Mouse (Mus musculus) C2C12 (cell line): Measurements from ENCODE around the gene Nfia. TPM values are rescaled to one million over a fixed set of nuclear protein-coding genes. Genes with fewer than 3 reads are reported as not detected.

Experiments
- H3K27me3 ChIP-seq: one replicate; pipeline ENCODE4 v1.6.1; 2011; ENCODE audit not compliant: control insufficient read depth, insufficient read depth, insufficient read length
- H3K36me3 ChIP-seq: one replicate; pipeline ENCODE4 v1.6.1; 2011; ENCODE audit not compliant: control insufficient read depth, insufficient read depth
- H3K4me3 ChIP-seq: one replicate; pipeline ENCODE4 v1.5.1; 2011; ENCODE audit warnings: mild to moderate bottlenecking, control low read depth; ENCODE audit not compliant: poor library complexity, insufficient read depth, severe bottlenecking
- H3K79me2 ChIP-seq: one replicate; pipeline ENCODE4 v1.6.1; 2011; ENCODE audit not compliant: control insufficient read depth, insufficient read depth
- H3K79me3 ChIP-seq: one replicate; pipeline ENCODE4 v1.6.1; 2011; ENCODE audit warnings: low read depth, control low read depth
- H3ac ChIP-seq: one replicate; pipeline ENCODE3; 2011; ENCODE audit warnings: low read depth; ENCODE audit not compliant: control insufficient read depth, insufficient read length
- CEBPB ChIP-seq: IDR thresholded peaks from one replicate; pipeline ENCODE4 v1.6.1; 2011; ENCODE audit warnings: low read depth, mild to moderate bottlenecking, control low read depth, moderate library complexity
- CTCF ChIP-seq: IDR thresholded peaks from one replicate; pipeline ENCODE4 v1.5.1; 2011; ENCODE audit not compliant: control insufficient read depth, insufficient read depth, insufficient read length
- FOSL1 ChIP-seq: IDR thresholded peaks from one replicate; pipeline ENCODE4 v1.8.0; 2011; ENCODE audit warnings: mild to moderate bottlenecking, low read length; ENCODE audit not compliant: poor library complexity, insufficient read depth, severe bottlenecking
- MAX ChIP-seq: IDR thresholded peaks from one replicate; pipeline ENCODE4 v1.6.1; 2011; ENCODE audit warnings: mild to moderate bottlenecking, control low read depth
- MYOD1 ChIP-seq: IDR thresholded peaks from one replicate; pipeline ENCODE4 v1.6.1; 2011; ENCODE audit warnings: low read depth; ENCODE audit not compliant: control insufficient read depth, insufficient read length
- MYOG ChIP-seq: IDR thresholded peaks from one replicate; pipeline ENCODE4 v1.6.1; 2011; ENCODE audit not compliant: control insufficient read depth, insufficient read length; ENCODE audit errors: extremely low read depth
- USF1 ChIP-seq: IDR thresholded peaks from one replicate; pipeline ENCODE4 v1.6.1; 2011; ENCODE audit warnings: low read depth, mild to moderate bottlenecking, control low read depth, moderate library complexity
- polyA plus RNA-seq: library from polyadenylated mRNA; unstranded; fragments of >200 nt; fragmentation: generic; extraction: Trizol; gene quantifications from one replicate; pipeline ENCODE4 v1.2.1, GENCODE M21; 2012; ENCODE audit warnings: missing spikeins

Nfia gene
- polyA plus RNA-seq, 1 experiment: 0.33 TPM

DNA sequence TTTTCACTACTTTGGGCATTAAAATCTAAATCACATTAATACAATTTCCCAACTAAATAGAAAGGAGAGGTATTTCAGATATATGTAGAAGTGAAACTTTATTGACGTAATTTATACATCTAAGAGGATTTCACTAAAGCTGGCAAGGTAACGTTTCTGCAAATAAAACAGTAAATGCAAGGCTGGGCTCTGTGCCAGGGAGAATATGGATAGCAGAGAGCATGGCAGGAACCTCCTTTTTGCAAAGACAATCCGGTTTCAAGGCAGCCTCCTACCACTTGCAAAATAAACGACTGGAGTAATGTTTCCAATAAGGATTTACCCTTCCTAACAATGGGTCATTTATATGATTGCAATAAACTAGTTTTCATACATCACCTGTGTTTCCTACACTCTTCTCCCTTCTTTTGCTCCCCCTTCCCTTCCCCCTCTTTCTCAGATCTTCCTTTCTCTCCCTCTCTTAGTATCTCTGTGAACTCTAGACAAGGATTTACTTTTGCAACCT lies 2.0 kb downstream of the Nfia start:
- Histone ChIP-seq H3K4me3 (no peak overlapping the region), H3K36me3 (no peaks in the 10 kb centered on the region), H3K27me3 (peaks cover 26% of the 10 kb centered on the region), H3ac (no peak overlapping the region), H3K79me2 (no peaks in the 10 kb centered on the region), H3K79me3 (no peaks in the 10 kb centered on the region)
- TF ChIP-seq MYOD1: no peak
- no peak for TF ChIP-seq MYOG
- TF ChIP-seq FOSL1: no peak
- TF ChIP-seq CEBPB: no peak
- TF ChIP-seq MAX: no peak
- TF ChIP-seq USF1: no peak
- TF ChIP-seq CTCF: no peak

- TF ChIP-seq MYOD1 (no peak), FOSL1 (no peak), CTCF (no peak), CEBPB (no peak), USF1 (no peak), MAX (no peak), MYOG (no peak)
- Histone ChIP-seq H3K79me3 (no peaks in the 10 kb centered on the region), H3K79me2 (no peaks in the 10 kb centered on the region), H3K4me3 (no peak overlapping the region), H3K36me3 (no peaks in the 10 kb centered on the region), H3ac (no peak overlapping the region), H3K27me3 (peaks cover 26% of the 10 kb centered on the region)
Measured at GRCm38 (mm10) chr4:97775059-97775458, 2.5 kb downstream of the Nfia start.

DNA sequence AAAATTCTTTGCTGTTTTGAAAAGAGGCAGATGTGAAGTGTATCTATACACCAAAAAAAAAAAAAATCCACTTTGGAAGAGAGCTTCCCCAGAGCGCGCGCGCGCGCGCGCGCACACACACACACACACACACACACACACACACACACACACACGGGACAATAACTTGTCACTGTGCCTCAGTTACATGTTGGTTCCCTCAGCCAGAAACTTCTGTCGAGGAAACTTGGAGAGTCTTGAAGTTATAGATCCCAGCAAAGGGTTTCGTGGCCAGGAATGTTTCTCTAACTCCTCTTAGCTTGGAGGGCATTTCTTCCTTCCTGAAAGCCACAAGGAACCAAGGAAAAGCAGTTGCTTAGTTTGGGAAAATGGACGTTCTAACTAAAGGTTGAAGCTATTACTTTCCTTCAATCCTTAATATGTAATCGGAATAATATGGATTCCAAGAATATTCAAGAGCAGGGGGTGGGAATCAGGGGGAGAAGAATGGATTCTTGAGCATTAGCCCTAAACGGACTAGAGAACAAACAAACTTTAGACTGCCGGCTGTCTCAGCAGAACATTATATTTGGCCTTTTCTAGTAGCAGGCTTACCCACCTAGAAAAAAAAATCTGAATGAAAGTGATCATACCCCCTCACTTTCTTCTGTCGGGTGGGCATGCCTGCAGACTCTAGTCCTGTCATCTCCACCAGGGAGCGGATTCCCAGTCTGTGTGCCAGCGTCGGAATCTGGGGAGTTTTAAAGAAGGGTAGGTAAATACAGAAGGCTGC lies 3.1 kb downstream of the Nfia start:
- no peaks in the 10 kb centered on the region for H3K79me3 ChIP-seq
- no peak overlapping the region for H3K4me3 ChIP-seq
- peaks cover 26% of the 10 kb centered on the region for H3K27me3 ChIP-seq
- no peak for TF ChIP-seq CTCF
- TF ChIP-seq MYOG: no peak
- TF ChIP-seq MAX: no peak
- no peak for TF ChIP-seq USF1
- no peak for TF ChIP-seq CEBPB
- TF ChIP-seq MYOD1: no peak
- TF ChIP-seq FOSL1: no peak
- H3ac ChIP-seq: no peak overlapping the region
- no peaks in the 10 kb centered on the region for H3K79me2 ChIP-seq
- no peaks in the 10 kb centered on the region for H3K36me3 ChIP-seq

GRCm38 (mm10) chr4:97776388-97777080 lies 4.0 kb downstream of the Nfia start:
- Histone ChIP-seq H3K4me3 (no peak overlapping the region), H3K36me3 (no peaks in the 10 kb centered on the region), H3K27me3 (peaks cover 26% of the 10 kb centered on the region), H3ac (no peak overlapping the region), H3K79me3 (no peaks in the 10 kb centered on the region), H3K79me2 (no peaks in the 10 kb centered on the region)
- TF ChIP-seq MAX (no peak), FOSL1 (no peak)

- Histone ChIP-seq H3K79me2 (no peaks in the 10 kb centered on the region), H3K4me3 (no peak overlapping the region), H3K36me3 (no peaks in the 10 kb centered on the region), H3K27me3 (peaks cover 26% of the 10 kb centered on the region), H3K79me3 (no peaks in the 10 kb centered on the region), H3ac (no peak overlapping the region)
- TF ChIP-seq MAX: no peak
- no peak for TF ChIP-seq FOSL1
- no peak for TF ChIP-seq CEBPB
- TF ChIP-seq MYOD1: no peak
- TF ChIP-seq MYOG: no peak
- no peak for TF ChIP-seq CTCF
- TF ChIP-seq USF1: no peak
Measured at GRCm38 (mm10) chr4:97777081-97777705, 4.7 kb downstream of the Nfia start.
